Mouse (Mus musculus) erythroblast, embryonic 14.5 days (primary cell): ENCODE results near the gene Lsp1.

Experiments
- GATA1 ChIP-seq: IDR thresholded peaks from 2 replicates; pipeline ENCODE4 v1.6.1; 2012; ENCODE audit warnings: low read length, inconsistent platforms, mixed read lengths
- TAL1 ChIP-seq: IDR thresholded peaks from 3 replicates; pipeline ENCODE4 v1.6.1; 2012; ENCODE audit warnings: low read length, inconsistent platforms, mixed read lengths

- no peak for TF ChIP-seq TAL1
- no peak for TF ChIP-seq GATA1
These were observed 68.7 kb downstream of the Lsp1 start for GRCm38 (mm10) chr7:142529350-142529749.
